Mouse (Mus musculus) liver, embryonic 14.5 days (tissue): ENCODE measurements around the gene Bdkrb2.

Experiments used
- CTCF ChIP-seq: IDR thresholded peaks from 2 replicates; pipeline ENCODE4 v1.5.1; 2016; ENCODE audit warnings: antibody characterized with exemption, low read depth, control low read depth
- EP300 ChIP-seq: IDR thresholded peaks from 2 replicates; pipeline ENCODE4 v1.6.1; 2016; ENCODE audit warnings: antibody characterized with exemption, low read depth

DNA sequence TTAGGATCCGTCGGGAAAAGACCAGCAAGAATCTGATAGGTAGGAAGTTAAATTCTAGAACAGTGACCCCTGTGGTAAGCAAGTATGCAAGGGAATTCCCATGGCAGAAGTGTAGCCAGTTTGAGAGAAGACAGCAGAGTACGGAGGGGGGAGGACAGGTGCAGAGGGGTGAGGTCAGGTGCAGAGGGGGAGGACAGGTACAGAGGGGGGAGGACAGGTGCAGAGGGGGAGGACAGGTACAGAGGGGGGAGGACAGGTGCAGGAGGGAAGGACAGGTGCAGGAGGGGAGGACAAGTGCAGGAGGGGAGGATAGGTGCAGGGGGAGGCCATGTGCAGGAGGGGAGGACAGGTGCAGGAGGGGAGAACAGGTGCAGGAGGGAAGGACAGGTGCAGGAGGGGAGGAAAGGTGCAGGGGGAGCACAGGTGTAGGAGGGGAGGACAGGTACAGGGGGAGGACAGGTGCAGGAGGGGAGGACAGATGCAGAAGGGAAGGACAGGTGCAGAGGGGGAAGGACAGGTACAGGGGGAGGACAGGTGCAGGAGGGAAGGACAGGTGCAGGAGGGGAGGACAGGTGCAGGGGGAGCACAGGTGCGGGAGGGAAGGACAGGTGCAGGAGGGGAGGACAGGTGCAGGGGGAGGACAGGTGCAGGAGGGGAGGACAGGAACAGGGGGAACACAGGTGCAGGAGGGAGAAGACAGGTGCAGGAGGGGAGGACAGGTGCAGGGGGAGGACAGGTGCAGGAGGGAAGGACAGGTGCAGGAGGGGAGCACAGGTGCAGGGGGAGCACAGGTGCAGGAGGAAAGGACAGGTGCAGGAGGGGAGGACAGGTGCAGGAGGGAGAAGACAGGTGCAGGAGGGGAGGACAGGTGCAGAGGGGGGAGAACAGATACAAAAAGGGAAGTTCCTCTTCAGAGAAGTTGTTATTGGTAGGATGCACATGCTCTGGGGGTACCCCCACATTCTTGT, 12.9 kb upstream of the Bdkrb2 start:
- TF ChIP-seq CTCF (no peak), EP300 (no peak)
